Mouse (Mus musculus) spleen, postnatal 4 days (tissue): ENCODE data around the gene Gcsh.

Source experiments
- DNase-seq, 2 experiments: peaks; one replicate each; pipeline ENCODE4 v3.0.0; 2022; ENCODE audit warnings: low spot score in 2 of 2

Gcsh gene

DNA sequence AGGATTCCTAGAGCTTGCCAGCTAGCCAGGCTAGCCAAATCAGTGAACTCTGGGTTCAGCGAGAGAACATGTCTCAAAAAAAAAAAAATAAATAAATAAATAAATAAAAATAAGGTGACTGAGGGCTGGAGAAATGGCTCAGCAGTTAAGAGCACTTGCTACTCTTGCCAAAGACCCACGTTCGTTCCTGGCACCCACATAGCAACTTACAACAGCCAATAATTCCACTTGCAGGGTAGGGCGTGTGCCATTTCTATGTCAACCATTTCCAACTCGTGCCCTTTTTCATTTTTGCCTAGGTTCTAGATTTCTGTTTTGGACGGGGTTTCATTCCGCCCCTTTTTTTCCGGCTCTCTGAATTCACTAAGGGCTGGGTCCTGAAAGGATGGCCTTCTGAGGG, 15.3 kb downstream of the Gcsh start:
- no peak for DNase-seq

GRCm38 (mm10) chr8:116975606-116976005, 17.7 kb downstream of the Gcsh start:
- no peak for DNase-seq

DNA sequence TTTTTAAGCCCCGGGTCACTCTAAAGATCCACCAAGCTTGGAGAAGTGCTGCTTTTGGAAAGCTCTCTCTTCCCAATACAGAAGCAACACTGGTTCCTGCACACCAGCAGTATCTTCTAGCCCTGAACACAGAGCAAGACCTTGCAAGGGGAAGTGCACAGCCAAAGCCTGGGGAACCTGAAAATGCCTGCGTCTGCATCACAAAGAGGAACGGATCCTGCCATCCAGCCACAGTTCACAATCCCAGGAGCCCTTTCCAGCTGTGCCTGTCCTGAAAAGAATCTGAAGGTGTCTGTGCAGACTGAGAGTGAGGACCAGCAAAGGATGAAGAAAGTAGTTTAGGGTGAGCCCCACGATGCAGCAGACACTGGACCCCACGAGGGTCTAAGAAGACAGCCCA, 18.3 kb downstream of the Gcsh start:
- no peak for DNase-seq

DNA sequence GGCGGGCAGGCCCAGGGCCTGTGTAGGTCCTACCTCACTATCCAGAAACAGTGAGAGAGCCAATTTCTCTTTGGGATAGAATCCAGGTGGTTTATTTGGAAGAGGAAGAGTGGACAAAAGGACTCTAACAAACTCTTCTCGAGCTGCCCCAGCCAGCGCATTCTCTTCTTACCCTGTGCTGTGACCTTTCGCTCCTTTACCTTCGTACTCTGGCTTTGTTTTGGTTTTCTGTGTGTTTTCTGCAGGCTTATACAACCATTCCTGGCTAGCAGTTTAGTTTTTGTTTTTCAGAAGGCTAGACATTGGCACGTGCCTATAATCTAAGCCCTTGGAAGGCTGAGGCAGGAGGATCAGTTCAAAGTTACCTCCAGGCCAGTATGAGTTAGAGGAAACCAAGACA, 23.8 kb downstream of the Gcsh start:
- no peak for DNase-seq

- no peak for DNase-seq
These were observed 38.9 kb downstream of the Gcsh start for GRCm38 (mm10) chr8:116954415-116954814.

- no peak for DNase-seq
These were observed 40.9 kb downstream of the Gcsh start for GRCm38 (mm10) chr8:116952428-116952827.

DNA sequence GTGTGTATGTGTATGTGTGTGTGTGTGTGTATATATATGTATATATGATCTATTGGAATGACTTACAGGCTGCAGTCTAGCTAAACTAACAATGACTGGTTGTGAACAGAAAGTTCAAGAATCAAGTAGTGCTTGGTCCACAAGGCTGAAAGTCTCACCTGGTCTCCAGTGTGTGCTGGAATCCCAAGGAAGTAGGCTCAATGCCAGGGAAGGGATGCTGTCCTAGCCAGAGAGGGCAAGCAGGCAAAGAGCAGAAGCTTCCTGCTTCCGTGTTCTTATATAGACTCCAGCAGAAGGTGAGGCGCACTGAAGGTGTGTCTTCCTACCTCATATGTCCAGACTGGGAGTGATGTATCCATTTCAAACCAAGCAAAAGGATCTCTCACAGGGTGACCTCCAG, 41.6 kb downstream of the Gcsh start:
- no peak for DNase-seq

DNA sequence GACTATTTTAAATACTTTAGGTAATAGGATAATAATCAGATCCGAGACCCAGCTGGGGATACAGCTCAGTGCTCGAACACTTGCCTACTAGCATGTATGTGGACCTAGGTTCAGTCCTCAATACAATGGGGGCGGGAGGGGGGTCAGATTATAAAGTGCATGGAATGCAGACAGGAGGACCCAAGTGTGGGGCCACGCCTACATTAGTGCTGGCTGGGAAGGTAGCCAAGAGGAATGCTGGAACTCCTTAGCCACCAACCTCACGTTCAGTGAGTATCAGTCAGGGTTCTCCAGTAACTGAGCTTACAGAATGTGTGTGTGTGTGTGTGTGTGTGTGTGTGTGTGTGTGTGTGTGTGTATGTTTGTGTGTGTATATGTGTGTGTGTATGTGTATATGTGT, 42.0 kb downstream of the Gcsh start:
- DNase-seq: no peak

- DNase-seq: no peak
These were observed 45.7 kb downstream of the Gcsh start for GRCm38 (mm10) chr8:116947589-116947988.

DNA sequence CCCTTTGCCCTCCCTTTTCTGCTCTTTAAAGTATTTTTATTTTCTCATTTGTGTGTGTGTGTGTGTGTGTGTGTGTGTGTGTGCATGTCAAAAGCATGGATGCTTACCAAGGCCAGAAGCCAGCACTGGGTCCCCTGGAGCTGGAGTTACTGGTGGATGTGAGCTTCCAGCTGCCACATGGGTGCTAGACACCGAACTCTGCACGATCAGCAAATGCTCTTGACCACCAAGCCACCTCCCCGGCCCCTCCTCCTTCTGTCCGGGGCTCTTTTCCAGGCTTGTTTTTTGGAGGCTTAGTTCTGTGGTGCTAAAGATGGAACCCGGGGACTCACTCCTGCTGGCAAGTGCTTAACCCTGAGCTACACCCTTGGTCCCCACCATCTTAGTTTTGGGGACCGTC, 46.5 kb downstream of the Gcsh start:
- DNase-seq: no peak

- DNase-seq: no peak
These were observed 47.0 kb downstream of the Gcsh start for GRCm38 (mm10) chr8:116946268-116946838.

DNA sequence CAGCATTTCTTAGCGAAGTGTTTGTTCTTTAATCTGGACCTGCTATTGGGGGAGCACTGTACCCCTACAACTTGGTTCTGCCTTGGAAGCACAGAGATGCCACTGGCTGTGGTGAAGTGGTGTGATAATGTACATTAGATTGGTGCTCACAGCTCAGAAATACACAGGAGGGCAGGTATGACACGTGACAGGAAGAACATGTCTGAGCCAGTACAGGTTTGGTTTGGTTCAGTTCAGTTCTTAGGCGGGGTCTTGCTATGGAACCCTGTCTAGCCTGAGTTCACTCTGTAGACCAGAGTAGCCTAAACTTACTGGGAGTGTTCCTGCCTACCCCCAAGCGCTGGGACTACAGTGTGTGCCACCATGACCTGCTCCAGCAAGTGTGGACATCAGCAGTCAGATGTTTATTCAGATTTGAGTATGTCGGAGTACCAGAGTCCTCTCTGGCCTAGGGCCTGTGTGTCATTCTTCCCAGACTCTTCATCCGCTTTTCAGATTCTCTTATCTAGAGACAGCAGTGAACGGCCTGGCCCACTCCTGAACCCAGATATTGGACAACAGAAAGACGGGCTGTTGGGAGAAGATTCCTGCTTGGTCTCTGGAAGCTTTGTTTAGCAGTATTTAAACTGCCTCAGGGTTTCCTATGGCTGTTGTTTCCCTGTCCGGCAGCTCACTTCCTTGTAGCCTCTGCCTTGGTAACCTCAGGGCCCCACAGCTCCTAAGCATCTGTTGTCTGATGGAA, 48.0 kb downstream of the Gcsh start:
- DNase-seq: no peak

GRCm38 (mm10) chr8:116944385-116944696, 49.0 kb downstream of the Gcsh start:
- DNase-seq: no peak

- DNase-seq: peak; percentile 35 to 75
These were observed 49.6 kb downstream of the Gcsh start for GRCm38 (mm10) chr8:116943555-116944384.

- DNase-seq: peak; percentile 88 to 96
These were observed 50.2 kb downstream of the Gcsh start, which contains the start of gene Atmin for GRCm38 (mm10) chr8:116943161-116943554. Gene Atmin (plus strand): TSS chr8:116943393.

DNA sequence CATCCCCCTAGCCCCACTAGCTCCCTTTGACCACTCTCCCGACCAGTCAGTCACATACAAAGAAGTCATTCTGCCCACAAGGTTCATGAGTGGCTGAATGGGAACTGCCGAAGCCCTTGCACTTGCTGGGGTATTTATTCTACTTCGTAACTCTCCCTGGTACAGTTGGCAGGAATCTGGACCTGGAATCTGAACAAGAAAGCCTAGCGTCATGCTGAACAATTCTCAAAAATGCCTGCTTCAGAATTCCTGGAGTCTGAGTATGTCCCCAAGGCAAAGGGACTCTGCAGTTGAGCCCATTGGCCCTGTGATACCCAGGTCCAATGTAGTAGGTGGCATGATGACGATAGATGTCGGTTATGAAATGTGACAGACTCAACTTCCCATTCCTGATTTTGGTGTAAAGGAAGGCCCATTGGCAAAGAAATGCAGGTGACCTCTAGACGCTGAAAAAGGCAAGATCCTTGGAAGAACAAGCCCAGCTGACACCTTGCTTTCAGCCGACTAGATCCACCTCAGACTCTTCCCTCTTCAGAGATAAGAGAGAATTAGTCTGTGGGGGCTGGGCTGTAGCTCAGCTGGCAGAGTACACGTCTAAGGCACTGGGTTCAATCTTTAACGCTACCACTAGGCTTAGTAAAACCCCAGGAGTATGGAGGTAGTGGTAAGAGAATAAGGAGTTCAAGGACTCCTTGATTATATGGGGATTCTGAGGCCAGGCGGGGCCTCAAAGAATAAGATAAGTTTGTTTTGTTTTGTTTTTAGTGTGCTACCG, 50.9 kb downstream of the Gcsh start:
- no peak for DNase-seq

GRCm38 (mm10) chr8:116935506-116935905, 57.8 kb downstream of the Gcsh start:
- no peak for DNase-seq

DNA sequence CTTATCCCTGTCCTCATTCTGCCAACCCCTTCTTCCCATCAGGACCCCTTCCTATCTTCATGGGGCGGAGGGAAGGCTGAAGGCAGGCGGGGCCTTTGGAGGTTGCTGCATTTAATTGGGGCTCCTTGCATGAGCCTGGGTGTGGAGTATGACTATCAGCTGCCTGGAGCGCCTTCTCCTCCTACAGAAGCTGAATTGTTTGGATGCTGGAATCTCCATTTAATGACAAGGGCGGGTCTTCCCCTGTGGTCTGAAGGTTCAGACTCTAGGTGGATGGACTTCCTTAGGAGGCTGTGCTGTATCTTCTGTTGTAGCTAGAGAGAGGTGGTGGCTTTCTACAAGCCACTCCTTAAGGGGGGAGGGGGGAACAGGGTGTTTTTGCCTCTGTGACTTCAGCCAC, 58.4 kb downstream of the Gcsh start:
- DNase-seq: no peak
